Mouse (Mus musculus) olfactory bulb, adult 2 months (tissue): Measurements from ENCODE around the gene Phex.

ENCODE experiments used
- CTCF ChIP-seq: fragments of 200-500 bp; IDR thresholded peaks from 2 replicates; pipeline ENCODE4 v1.5.1; 2012; ENCODE audit warnings: low read depth, mild to moderate bottlenecking, low read length, moderate library complexity; ENCODE audit not compliant: insufficient read depth
- POLR2A ChIP-seq: fragments of 200-500 bp; IDR thresholded peaks from 2 replicates; pipeline ENCODE4 v1.6.1; 2012; ENCODE audit warnings: mild to moderate bottlenecking, low read depth, low read length, moderate library complexity; ENCODE audit not compliant: insufficient read depth

DNA sequence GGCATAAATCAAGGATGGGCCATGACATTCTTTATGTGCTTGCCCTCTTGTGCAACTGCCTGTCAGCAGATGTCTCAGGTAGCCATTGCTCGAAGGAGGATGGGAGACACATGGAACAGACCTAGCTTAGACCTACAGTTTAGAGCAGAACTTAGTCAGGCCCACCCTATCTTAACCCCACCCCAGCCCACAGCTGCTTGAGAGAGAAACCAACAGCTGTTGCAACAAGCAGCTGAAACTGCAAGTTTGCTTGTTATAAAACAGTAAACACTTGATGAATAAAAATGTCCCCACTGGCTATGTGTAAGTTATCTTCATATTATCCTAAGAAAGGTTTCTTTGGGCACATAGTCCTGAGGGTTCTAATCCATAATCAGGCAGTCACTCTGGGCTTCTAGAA is 19.7 kb upstream of the Phex start:
- TF ChIP-seq CTCF: no peak
- TF ChIP-seq POLR2A: no peak
